Mouse (Mus musculus): ENCODE data around the gene D330020A13Rik.

DNA sequence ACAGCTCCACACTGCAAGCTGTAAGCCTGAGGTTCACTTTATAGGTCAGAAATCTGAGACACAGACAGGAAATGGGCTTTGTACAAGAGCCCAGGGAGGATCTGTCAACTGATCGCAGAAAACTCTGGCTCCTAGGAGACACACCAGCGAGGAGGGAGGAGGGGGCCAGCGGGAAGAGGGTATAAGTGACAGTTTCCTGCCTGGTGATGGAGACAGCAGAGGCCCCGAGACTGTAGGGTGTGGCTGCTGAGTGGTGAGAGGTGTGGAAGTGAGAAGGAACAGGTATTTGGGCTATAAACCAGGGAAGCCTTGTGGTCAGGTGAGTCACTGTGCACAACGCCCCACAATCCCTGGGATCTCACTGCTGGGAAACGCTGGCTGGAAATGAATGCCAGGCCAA is 30.0 kb upstream of the D330020A13Rik start:
- TF ChIP-seq CTCF (IDR thresholded peaks at IDR 0.05; ENCODE audit: low read depth, low read length) (no peak), POLR2A (IDR thresholded peaks at IDR 0.05; ENCODE audit: borderline replicate concordance, low read depth, low read length) (no peak)
